Mouse (Mus musculus): ENCODE results near the gene Kit.

- TF ChIP-seq ZNF384 (IDR thresholded peaks at IDR 0.05; ENCODE audit: low read depth, low read length) (no peak), MAFK (IDR thresholded peaks at IDR 0.05; ENCODE audit: insufficient read depth, low read depth, low read length) (no peak), HCFC1 (IDR thresholded peaks at IDR 0.05; ENCODE audit: borderline replicate concordance, insufficient read depth, low read length) (no peak)
These were observed 126.9 kb downstream of the Kit start for GRCm38 (mm10) chr5:75701662-75702061.
